Mouse (Mus musculus) kidney, postnatal 36 days (tissue): Measurements from ENCODE around the gene Pim1.
A peak's percentile ranks its signal among the peaks of the same experiment; 100 is the strongest.
"Not testable (repeated sequence)": the region's sequence is repeated elsewhere in the genome, so short reads cannot be mapped to it uniquely, and the experiment has no call there.

ENCODE experiments used
- DNase-seq, 2 experiments: peaks; one replicate each; pipeline ENCODE4 v3.0.0; 2021 to 2022; ENCODE audit warnings: mixed read lengths in 2 of 2

Gene Pim1

GRCm38 (mm10) chr17:29490713-29491581 is at the start of gene Pim1:
Gene Pim1 (plus strand): TSS chr17:29490753.
- no peak for DNase-seq

GRCm38 (mm10) chr17:29441562-29441961 is 49.0 kb upstream of the Pim1 start:
- peak; percentile 24 to 25 for DNase-seq

- peak; percentile 46 to 52 for DNase-seq
These were observed 48.4 kb upstream of the Pim1 start for GRCm38 (mm10) chr17:29442131-29442557.

- DNase-seq: no peak
These were observed 46.8 kb upstream of the Pim1 start for GRCm38 (mm10) chr17:29443724-29444123.

- DNase-seq: peak; percentile 48 to 52
These were observed 45.5 kb upstream of the Pim1 start for GRCm38 (mm10) chr17:29445072-29445471.

- no peak for DNase-seq
These were observed 43.2 kb upstream of the Pim1 start for GRCm38 (mm10) chr17:29447323-29447722.

GRCm38 (mm10) chr17:29448055-29448454 is 42.5 kb upstream of the Pim1 start:
- no peak for DNase-seq

- no peak for DNase-seq
These were observed 42.0 kb upstream of the Pim1 start for GRCm38 (mm10) chr17:29448561-29448960.

- peak; percentile 81 for DNase-seq
These were observed 39.4 kb upstream of the Pim1 start for GRCm38 (mm10) chr17:29450899-29451840.

GRCm38 (mm10) chr17:29451841-29452210 is 38.7 kb upstream of the Pim1 start:
- no peak for DNase-seq

GRCm38 (mm10) chr17:29454119-29454518 is 36.4 kb upstream of the Pim1 start:
- DNase-seq: not testable (repeated sequence)

- peak; percentile 11 to 58 for DNase-seq
These were observed 35.0 kb upstream of the Pim1 start for GRCm38 (mm10) chr17:29455411-29456120.

- DNase-seq: no peak
These were observed 34.1 kb upstream of the Pim1 start for GRCm38 (mm10) chr17:29456476-29456875.

- no peak for DNase-seq
These were observed 33.6 kb upstream of the Pim1 start for GRCm38 (mm10) chr17:29456926-29457325.

- DNase-seq: no peak
These were observed 32.6 kb upstream of the Pim1 start for GRCm38 (mm10) chr17:29457795-29458560.

GRCm38 (mm10) chr17:29459321-29460118 is 31.0 kb upstream of the Pim1 start:
- peak; percentile 66 to 78 for DNase-seq

- DNase-seq: no peak
These were observed 30.4 kb upstream of the Pim1 start for GRCm38 (mm10) chr17:29460119-29460505.

GRCm38 (mm10) chr17:29463627-29464026 is 26.9 kb upstream of the Pim1 start:
- no peak for DNase-seq

- no peak for DNase-seq
These were observed 26.5 kb upstream of the Pim1 start for GRCm38 (mm10) chr17:29464068-29464467.

GRCm38 (mm10) chr17:29464519-29465140 is 25.9 kb upstream of the Pim1 start:
- no peak for DNase-seq
